Mouse (Mus musculus) erythroblast, embryonic 14.5 days (primary cell): ENCODE results near the gene Zim1. TPM values are rescaled to one million over a fixed set of nuclear protein-coding genes. Genes with fewer than 3 reads are reported as not detected.

Source experiments
- H3K27me3 ChIP-seq: 2 replicates; pipeline ENCODE4 v1.6.1; 2012; ENCODE audit warnings: inconsistent platforms; ENCODE audit not compliant: control insufficient read depth
- H3K36me3 ChIP-seq: 2 replicates; pipeline ENCODE4 v1.6.1; 2012; ENCODE audit warnings: mild to moderate bottlenecking, inconsistent platforms; ENCODE audit not compliant: control insufficient read depth
- H3K4me1 ChIP-seq: 2 replicates; pipeline ENCODE4 v1.6.1; 2012; ENCODE audit warnings: inconsistent platforms; ENCODE audit not compliant: control insufficient read depth
- H3K4me3 ChIP-seq: replicated peaks from 2 replicates; pipeline ENCODE3; 2012; ENCODE audit warnings: moderate library complexity, mild to moderate bottlenecking, inconsistent platforms
- H3K9me3 ChIP-seq: 2 replicates; pipeline ENCODE4 v1.6.1; 2012; ENCODE audit warnings: low read length, inconsistent platforms, mixed read lengths; ENCODE audit not compliant: control insufficient read depth
- GATA1 ChIP-seq: IDR thresholded peaks from 2 replicates; pipeline ENCODE4 v1.6.1; 2012; ENCODE audit warnings: low read length, inconsistent platforms, mixed read lengths
- TAL1 ChIP-seq: IDR thresholded peaks from 3 replicates; pipeline ENCODE4 v1.6.1; 2012; ENCODE audit warnings: low read length, inconsistent platforms, mixed read lengths
- polyA plus RNA-seq: library from polyadenylated mRNA; stranded (reverse); fragments of >175 nt; gene quantifications from 2 replicates; pipeline ENCODE4 v1.2.3, GENCODE M21; 2012

The Zim1 gene
- polyA plus RNA-seq, 1 experiment: not detected

DNA sequence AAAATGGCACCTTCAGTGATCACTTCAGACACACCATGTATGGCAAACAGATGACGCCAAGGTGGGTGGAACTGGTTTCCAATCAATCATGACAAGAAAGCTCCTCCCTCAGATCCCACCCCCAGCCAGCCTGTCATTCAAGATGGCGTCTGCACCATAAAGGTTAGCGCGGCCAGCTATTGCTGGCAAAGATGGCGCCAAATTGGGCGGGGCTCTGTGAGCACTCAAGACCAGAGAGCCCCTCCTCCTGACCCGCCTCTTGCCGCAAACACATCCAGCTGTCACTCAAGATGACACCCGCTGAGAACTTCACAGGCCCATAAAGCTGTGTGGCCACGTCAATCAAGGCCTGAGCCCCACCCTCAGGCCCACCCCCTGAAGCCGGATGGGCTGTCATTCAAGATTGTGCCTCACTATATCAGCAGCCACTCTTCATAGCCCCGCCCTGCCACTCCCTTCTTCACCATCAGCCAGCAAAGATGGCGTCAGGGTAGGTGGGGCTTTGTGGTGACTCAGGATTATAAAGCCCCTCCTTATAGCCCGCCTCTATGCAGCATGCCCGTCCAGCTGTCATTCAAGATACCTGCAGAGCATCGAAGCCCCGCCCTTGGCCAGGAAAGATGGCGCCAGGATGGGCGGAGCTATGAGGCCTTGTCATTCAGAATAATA lies 32.1 kb upstream of the Zim1 start:
- peaks cover 43% of the 10 kb centered on the region for H3K9me3 ChIP-seq
- H3K4me3 ChIP-seq: peak overlapping the region; percentile 69
- peaks cover 35% of the 10 kb centered on the region for H3K27me3 ChIP-seq
- H3K36me3 ChIP-seq: peaks cover 12% of the 10 kb centered on the region
- TF ChIP-seq TAL1: no peak
- no peak for TF ChIP-seq GATA1
- peaks cover 27% of the 10 kb centered on the region for H3K4me1 ChIP-seq

DNA sequence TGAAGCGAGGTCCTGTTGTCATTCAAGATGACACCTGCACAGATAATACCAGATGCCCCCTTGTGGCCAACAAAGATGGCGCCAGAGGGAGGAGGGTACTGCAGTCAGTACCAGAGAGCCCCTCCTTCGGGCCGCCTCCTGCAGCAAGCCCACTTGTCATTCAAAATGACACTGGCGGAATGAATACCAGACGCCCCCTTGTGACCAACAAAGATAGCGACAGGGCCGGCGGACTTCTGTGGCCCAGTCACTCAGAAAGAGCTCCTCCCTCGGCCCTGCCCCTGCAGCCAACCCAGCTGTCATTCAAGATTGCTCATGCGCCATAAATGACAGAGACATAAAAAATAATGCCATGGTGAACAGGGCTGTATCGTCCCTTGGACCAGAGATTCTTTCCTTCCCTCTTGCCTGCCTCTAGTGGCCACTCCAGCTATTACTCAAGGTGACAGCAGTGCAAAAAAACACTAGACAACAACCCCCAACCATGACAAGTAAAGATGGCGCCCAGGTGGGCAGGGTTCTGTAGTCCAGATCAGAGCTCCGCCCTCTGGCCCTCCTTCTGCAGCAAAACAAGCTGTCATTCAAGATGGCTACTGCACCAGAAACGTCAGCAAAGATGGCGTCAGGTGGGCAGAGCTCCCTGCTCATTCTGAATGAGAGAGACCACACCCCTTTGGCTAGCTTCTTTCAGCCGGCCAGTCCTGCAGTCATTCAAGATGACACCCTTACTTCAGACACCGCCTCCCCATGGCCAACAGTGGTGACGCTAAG lies 31.3 kb upstream of the Zim1 start:
- peak overlapping the region; percentile 69 for H3K4me3 ChIP-seq
- TF ChIP-seq TAL1 (no peak), GATA1 (no peak)
- peaks cover 43% of the 10 kb centered on the region for H3K9me3 ChIP-seq
- peaks cover 13% of the 10 kb centered on the region for H3K36me3 ChIP-seq
- peaks cover 33% of the 10 kb centered on the region for H3K27me3 ChIP-seq
- peaks cover 27% of the 10 kb centered on the region for H3K4me1 ChIP-seq

DNA sequence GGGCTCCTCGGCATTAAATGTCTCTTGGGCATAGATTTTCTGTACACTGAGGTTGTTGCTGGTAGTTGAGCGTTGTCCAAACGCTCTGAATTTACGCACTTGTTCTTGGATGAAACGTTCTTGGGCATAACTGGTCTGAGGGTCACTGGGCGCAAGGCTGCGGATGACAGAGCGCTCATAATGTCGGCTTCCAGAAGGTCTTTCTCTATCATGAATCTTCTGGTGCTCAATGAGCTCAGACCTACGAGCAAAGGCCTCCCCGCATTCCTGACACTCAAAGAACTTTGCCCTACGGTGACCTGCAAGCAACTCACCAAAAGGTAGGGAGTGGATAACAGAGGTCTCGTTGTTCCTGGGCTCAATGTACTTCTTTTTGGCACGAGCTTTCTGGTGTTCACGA lies 13.1 kb upstream of the Zim1 start:
- TF ChIP-seq GATA1 (no peak), TAL1 (no peak)
- Histone ChIP-seq H3K27me3 (no peaks in the 10 kb centered on the region), H3K36me3 (peaks cover 56% of the 10 kb centered on the region), H3K4me3 (no peak overlapping the region), H3K9me3 (peaks cover 44% of the 10 kb centered on the region), H3K4me1 (no peaks in the 10 kb centered on the region)

DNA sequence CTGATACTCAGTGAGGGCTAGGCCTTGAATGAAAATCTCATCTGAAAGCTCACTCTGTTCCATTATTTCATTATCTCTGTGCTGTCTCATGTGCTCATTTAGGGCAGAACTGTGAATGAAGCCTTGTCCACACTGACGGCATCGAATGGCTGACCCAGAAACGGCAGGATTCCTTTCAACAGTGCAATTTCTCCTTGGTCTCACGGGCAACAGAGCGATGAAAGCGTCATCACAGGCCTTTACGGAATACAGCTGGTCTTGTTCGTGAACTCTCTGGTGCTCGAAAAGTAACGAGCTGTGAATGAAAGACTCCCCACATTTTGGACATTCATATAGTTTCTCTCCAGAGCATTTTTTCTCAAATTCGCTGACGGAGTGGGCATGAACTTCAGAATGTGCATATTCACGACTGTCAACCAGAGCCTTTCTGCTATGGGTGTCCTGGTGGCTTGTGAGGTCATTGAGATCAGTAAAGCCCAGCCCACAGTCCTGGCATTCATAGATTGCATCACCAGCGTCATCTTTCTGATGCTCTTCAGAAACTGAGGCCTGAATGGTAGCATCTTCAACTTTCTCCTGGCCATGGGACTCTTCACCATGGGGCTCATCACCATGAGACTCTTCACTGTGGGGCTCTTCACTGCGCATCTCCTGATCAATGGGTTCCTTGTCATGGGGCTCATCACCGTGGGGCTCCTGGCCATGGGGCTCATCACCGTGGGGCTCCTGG lies 12.4 kb upstream of the Zim1 start:
- no peaks in the 10 kb centered on the region for H3K27me3 ChIP-seq
- TF ChIP-seq GATA1 (no peak), TAL1 (no peak)
- H3K4me1 ChIP-seq: no peaks in the 10 kb centered on the region
- no peak overlapping the region for H3K4me3 ChIP-seq
- H3K9me3 ChIP-seq: peaks cover 44% of the 10 kb centered on the region
- H3K36me3 ChIP-seq: peaks cover 56% of the 10 kb centered on the region

DNA sequence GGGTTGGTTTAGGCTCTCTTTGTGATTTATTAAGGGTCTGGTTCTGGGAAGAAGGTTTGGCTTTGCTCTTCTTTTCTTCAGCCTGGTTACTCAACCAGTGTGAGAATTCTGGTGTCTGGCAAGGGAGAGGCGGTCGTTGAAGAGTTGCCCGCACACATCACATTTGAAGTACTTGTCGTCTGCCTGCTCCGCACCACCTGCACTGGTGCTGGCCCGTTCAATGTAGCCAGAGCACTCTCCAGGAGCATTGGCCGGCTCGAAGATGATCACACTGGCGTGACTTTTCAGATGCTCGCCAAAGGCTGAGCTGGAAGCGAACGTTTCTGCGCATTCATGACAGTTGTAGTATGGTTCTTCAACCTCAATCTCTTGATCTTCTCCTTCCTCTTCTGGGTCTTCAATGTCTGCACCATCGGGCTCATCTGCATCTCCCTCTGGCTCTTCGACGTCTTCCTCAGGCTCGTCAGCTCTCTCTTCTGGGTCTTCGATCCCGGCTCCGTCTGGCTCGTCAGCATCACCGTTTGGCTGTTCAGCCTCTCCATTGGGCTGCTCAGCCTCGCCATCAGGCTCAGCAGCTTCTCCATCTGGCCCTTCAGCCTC lies 11.3 kb upstream of the Zim1 start:
- Histone ChIP-seq H3K36me3 (peaks cover 50% of the 10 kb centered on the region), H3K9me3 (peaks cover 44% of the 10 kb centered on the region), H3K4me3 (no peak overlapping the region), H3K27me3 (no peaks in the 10 kb centered on the region), H3K4me1 (no peaks in the 10 kb centered on the region)
- no peak for TF ChIP-seq GATA1
- TF ChIP-seq TAL1: no peak

DNA sequence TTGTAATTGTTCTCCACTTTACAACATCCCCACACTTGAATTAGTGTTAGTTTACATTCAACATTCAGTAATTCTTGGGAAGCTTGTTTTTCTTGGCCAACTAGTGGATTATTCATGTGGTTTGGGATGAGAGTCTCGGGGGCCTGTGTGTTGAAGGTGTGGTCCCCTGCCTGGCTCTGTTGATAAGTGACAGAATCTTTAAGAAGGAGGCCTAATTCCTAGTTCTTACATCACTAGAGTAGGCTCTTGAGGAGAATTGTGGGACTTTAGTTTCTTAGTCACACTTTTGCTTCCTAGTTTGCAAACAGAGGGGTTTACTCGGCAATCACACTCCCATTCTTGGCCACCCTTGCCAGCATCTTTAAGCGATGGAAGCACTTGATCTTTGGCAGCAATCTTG lies 3.0 kb upstream of the Zim1 start:
- Histone ChIP-seq H3K9me3 (0 out of 2 replicates have a peak, but pooled peaks cover 2% of the 10 kb centered on the region), H3K27me3 (no peaks in the 10 kb centered on the region), H3K4me3 (no peak overlapping the region), H3K36me3 (no peaks in the 10 kb centered on the region), H3K4me1 (no peaks in the 10 kb centered on the region)
- TF ChIP-seq GATA1 (no peak), TAL1 (no peak)

DNA sequence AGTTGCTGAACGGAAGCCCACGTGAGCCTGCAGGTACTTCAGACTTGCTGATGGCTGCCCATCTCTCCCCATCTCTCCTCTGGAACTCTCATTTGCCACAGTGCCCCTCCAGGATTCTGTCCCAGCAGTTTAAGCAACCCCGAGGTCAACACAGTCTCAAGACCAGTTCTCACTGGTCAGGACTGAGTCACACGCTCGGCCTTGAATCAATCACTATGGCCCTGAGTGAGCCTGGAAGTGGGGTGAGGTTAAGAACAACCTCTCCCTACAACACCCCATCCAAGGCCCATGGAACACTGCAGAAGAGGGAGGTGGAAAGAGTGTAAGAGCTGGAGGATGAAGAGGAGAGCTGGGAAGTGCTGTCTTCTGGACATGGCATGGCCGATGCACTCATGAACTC lies 10.7 kb downstream of the Zim1 start:
- Histone ChIP-seq H3K27me3 (no peaks in the 10 kb centered on the region), H3K4me1 (no peaks in the 10 kb centered on the region)
- TF ChIP-seq GATA1 (no peak), TAL1 (no peak)

DNA sequence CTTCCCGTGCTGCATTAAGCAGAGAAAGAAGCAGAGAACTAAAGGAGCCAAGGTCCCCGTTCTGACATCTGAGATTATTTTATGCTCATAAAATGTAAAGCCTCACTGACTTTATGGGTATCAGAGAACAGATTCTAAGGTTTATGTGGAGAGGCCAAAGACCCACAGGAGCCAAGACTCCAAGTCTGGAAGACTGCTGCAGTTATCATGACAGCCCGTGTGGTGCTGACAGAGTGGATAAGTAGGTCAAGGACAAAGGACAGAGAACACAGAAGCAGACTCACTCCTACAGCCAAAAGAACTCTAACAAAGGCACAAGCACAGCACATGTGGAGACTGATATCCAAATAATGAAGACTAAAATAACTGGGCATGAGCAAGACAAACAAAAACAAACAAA lies 29.5 kb downstream of the Zim1 start:
- H3K27me3 ChIP-seq: no peaks in the 10 kb centered on the region
- H3K36me3 ChIP-seq: no peaks in the 10 kb centered on the region
- no peak for TF ChIP-seq GATA1
- no peak for TF ChIP-seq TAL1
- H3K4me3 ChIP-seq: no peak overlapping the region
- H3K9me3 ChIP-seq: no peaks in the 10 kb centered on the region
- no peaks in the 10 kb centered on the region for H3K4me1 ChIP-seq

More for the DNA sequence above, 10.7 kb downstream of the Zim1 start:
- Histone ChIP-seq H3K9me3 (peaks cover 5% of the 10 kb centered on the region), H3K36me3 (no peaks in the 10 kb centered on the region), H3K4me3 (no peak overlapping the region)

DNA sequence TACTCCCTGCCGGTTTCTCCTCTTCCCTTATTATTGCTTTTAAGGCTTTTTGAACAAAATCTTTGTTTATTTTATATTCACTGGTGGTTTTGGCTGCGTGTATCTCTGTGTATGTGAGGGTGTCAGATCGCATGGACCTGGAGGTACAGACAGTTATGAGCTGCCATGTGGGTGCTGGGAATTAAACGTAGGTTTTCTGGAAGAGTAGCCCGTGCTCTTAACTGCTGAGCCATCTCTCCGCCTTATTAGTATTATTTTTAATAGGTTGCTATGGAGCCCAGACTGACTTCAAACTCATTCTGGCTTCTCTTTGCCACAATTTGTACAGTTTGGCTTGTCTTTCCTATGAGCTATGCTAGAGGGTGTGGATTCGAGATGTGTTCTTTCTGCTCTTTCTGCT lies 32.8 kb downstream of the Zim1 start:
- H3K4me1 ChIP-seq: no peaks in the 10 kb centered on the region
- TF ChIP-seq TAL1 (no peak), GATA1 (no peak)
- H3K4me3 ChIP-seq: no peak overlapping the region
- H3K9me3 ChIP-seq: no peaks in the 10 kb centered on the region
- no peaks in the 10 kb centered on the region for H3K36me3 ChIP-seq
- H3K27me3 ChIP-seq: no peaks in the 10 kb centered on the region
